Mouse (Mus musculus) cortical plate, adult 2 months (tissue): ENCODE measurements at regions not wholly inside any gene's neighbourhood (a gene's known extent, or its start where the extent isn't known, plus 50 kb on each side); places are given as distances from the start of the nearest gene placed in this dataset.

Experiments used
- CTCF ChIP-seq: fragments of 200-500 bp; IDR thresholded peaks from 2 replicates; pipeline ENCODE4 v1.5.1; 2011; ENCODE audit warnings: mild to moderate bottlenecking, control low read depth, low read length; ENCODE audit not compliant: insufficient read depth; ENCODE audit errors: extremely low read depth
- POLR2A ChIP-seq: fragments of 200-500 bp; IDR thresholded peaks from 2 replicates; pipeline ENCODE4 v1.6.1; 2011; ENCODE audit warnings: mild to moderate bottlenecking, low read length, control low read depth; ENCODE audit not compliant: insufficient read depth; ENCODE audit errors: extremely low read depth

DNA sequence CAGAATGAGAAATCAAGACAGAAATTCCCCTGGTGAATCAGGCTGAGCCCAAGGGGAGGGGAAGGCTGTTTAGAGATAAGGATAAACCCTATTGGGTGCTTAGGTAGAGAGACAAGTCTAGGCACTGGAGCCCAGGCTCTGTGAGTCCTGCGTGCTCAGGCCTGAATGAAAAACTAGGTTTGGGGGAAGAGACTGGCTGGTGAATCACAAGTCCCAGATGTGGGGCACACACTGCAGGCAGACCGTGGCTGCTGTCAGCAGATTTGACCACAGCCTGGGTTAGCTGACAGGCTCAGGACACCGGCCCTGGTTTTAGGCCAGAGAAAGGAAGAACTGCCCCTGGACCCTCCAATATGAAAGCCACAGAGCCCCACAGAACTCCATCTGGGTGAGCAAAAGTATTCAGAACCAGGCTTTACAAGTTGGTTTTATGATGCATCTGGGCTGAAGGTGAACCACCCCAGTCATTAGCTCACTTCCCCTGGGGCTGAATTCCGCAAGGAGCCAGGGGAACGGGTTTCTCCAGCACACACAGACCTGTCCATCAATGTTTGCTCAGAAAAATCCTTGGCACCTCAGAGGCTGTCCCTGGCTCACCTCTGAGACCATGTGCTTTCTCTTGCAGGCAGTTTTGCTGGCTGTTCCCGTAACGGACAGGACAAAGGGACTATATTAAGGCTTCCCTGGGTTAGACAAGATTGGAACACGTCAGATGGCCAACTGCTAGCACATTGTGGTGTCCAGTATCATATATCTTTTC, 73.8 kb upstream of the Eif4g2 start:
- no peak for TF ChIP-seq CTCF
- TF ChIP-seq POLR2A = no peak
